Mouse (Mus musculus) E14TG2a.4 (cell line): ENCODE data around the gene Pltp.

Experiments used
- CTCF ChIP-seq: conservative IDR thresholded peaks from 2 replicates; pipeline ENCODE4 v1.5.1; 2014; ENCODE audit warnings: low read length
- NANOG ChIP-seq: IDR thresholded peaks from 2 replicates; pipeline ENCODE4 v1.6.1; 2014; ENCODE audit warnings: borderline replicate concordance, low read length, mixed read lengths
- POU5F1 ChIP-seq: IDR thresholded peaks from 2 replicates; pipeline ENCODE4 v1.6.1; 2014; ENCODE audit warnings: low read length, borderline replicate concordance

DNA sequence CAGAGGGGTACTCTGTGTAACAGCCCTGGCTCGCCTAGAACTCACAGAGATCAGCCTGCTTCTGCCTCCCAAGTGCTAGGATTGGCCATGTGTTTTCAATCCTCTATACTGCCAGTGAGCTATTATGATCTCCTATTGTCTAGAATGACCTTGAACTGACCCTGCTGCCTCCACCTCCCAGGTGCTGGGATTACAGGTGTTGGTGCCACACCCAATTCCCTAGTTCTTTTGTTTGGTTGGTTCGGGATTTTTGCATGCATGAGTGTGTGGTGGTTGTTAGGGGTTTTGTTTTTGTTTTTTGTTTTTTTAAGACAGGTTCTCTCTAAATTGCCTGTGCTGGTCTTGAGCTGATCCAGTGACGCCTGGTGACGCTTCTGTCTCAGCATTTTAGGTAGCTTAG is 33.5 kb downstream of the Pltp start:
- TF ChIP-seq CTCF (no peak), NANOG (peak; percentile 54; the same call in 1 of the 2 replicates), POU5F1 (no peak)
